In genomic region chr7:63207137-63207536, GRCm38 (mm10) we compare ENCODE assay signal across 21 mouse cellular contexts. TPM values are rescaled to one million over a fixed set of nuclear protein-coding genes. Genes with fewer than 3 reads are reported as not detected.
DNase-seq lines count a peak whose midpoint lies in the region; ATAC-seq and TF ChIP-seq lines count a peak whose summit lies in the region.
"Had no signal": no experiment of that assay in that cellular context is flagged by ENCODE, and none has a peak within 500 bp of the region (broad histone marks: within the 10 kb centered on the region; RNA-seq: fewer than 3 reads in every experiment).

No protein-coding gene starts in this region.

- H3K9ac ChIP-seq in hindbrain, postnatal 0 days (replicated peaks; ENCODE audit: low read length) = no peak overlapping the region
- no peak overlapping the region for H3K9ac ChIP-seq in hindbrain, embryonic 11.5 days (ENCODE audit: low read depth, low read length)
- H3K9ac ChIP-seq in lung, postnatal 0 days (replicated peaks; ENCODE audit: low read depth) = no peak overlapping the region
- H3K9ac ChIP-seq: limb, embryonic 12.5 days; liver, embryonic 15.5 days; stomach, embryonic 15.5 days had no signal

- H3K27me3 ChIP-seq in hindbrain, postnatal 0 days (ENCODE audit: insufficient read depth, low read length) = no peaks in the 10 kb centered on the region
- H3K27me3 ChIP-seq in hindbrain, embryonic 11.5 days (ENCODE audit: control insufficient read depth, insufficient read depth, low read length) = no peaks in the 10 kb centered on the region
- no peaks in the 10 kb centered on the region for H3K27me3 ChIP-seq in lung, postnatal 0 days (replicated peaks; ENCODE audit: insufficient read depth, low read length)
- H3K27me3 ChIP-seq: CH12.LX; stomach, embryonic 15.5 days had no signal

- WGBS in hindbrain, postnatal 0 days = 60% methylated on average over 2 of the region's 2 CpGs
- WGBS in hindbrain, embryonic 11.5 days = 75% methylated on average over 2 of the region's 2 CpGs
- 37% methylated on average over 2 of the region's 2 CpGs for WGBS in lung, postnatal 0 days
- 50% methylated on average over 2 of the region's 2 CpGs for WGBS in lung, adult 2 months

- no peak for TF ChIP-seq POLR2A in lung, adult 2 months (IDR thresholded peaks at IDR 0.05; ENCODE audit: borderline replicate concordance, extremely low read depth, low read depth, low read length)

- DNase-seq in cerebellum, postnatal 10 days = peak; percentile 57
- DNase-seq in cerebellum, postnatal 36 days = no peak
- DNase-seq in hindbrain, postnatal 0 days (ENCODE audit: low spot score) = peak; percentile 42
- DNase-seq in hindbrain, embryonic 11.5 days (ENCODE audit: low spot score) = no peak
- DNase-seq in lung, postnatal 0 days (ENCODE audit: low spot score) = no peak
- DNase-seq in lung, adult 2 months = no peak
- peak; percentile 29 for DNase-seq in embryo, embryonic 10.5 days (ENCODE audit: low spot score)
- DNase-seq: adrenal gland, postnatal 10 days; kidney, postnatal 10 days; layer of hippocampus, postnatal 36 days; spleen, adult 18-20 months had no signal

- H3K4me1 ChIP-seq in hindbrain, postnatal 0 days (ENCODE audit: insufficient read depth, low read length) = no peaks in the 10 kb centered on the region
- H3K4me1 ChIP-seq in hindbrain, embryonic 11.5 days (replicated peaks; ENCODE audit: control insufficient read depth, insufficient read depth, low read length) = no peaks in the 10 kb centered on the region
- peaks cover 6% of the 10 kb centered on the region; the same call in 1 of the 2 replicates for H3K4me1 ChIP-seq in lung, postnatal 0 days (ENCODE audit: insufficient read depth, low read depth, low read length)
- H3K4me1 ChIP-seq in lung, adult 2 months (ENCODE audit: control insufficient read depth, insufficient read depth, low read length) = no peaks in the 10 kb centered on the region
- H3K4me1 ChIP-seq: liver, embryonic 15.5 days had no signal

- TF ChIP-seq EP300 in lung, postnatal 0 days (IDR thresholded peaks at IDR 0.05) = no peak

- no peak for ATAC-seq in hindbrain, postnatal 0 days
- ATAC-seq in hindbrain, embryonic 11.5 days (ENCODE audit: low FRiP score) = no peak
- no peak for ATAC-seq in lung, postnatal 0 days
- ATAC-seq in megakaryocyte, adult 5-6 weeks (ENCODE audit: poor library complexity, severe bottlenecking) = no peak
- ATAC-seq: intestine, embryonic 16.5 days; midbrain, embryonic 16.5 days had no signal

- no peak overlapping the region for H3K27ac ChIP-seq in hindbrain, postnatal 0 days
- no peak overlapping the region for H3K27ac ChIP-seq in hindbrain, embryonic 11.5 days (ENCODE audit: low read depth, low read length)
- H3K27ac ChIP-seq in lung, postnatal 0 days (ENCODE audit: low read length) = no peak overlapping the region
- H3K27ac ChIP-seq: hindbrain, embryonic 10.5 days; limb, embryonic 12.5 days; liver, embryonic 15.5 days; macrophage; stomach, embryonic 15.5 days had no signal

- no peak overlapping the region for H3K4me3 ChIP-seq in hindbrain, postnatal 0 days (ENCODE audit: low read length)
- no peak overlapping the region for H3K4me3 ChIP-seq in hindbrain, embryonic 11.5 days (ENCODE audit: low read depth, low read length)
- no peak overlapping the region for H3K4me3 ChIP-seq in lung, postnatal 0 days (ENCODE audit: low read depth, low read length)
- H3K4me3 ChIP-seq in lung, adult 2 months (replicated peaks; ENCODE audit: extremely low read depth, low read depth, low read length) = no peak overlapping the region
- H3K4me3 ChIP-seq: hindbrain, embryonic 10.5 days; limb, embryonic 12.5 days; liver, embryonic 15.5 days; stomach, embryonic 15.5 days had no signal

- H3K9me3 ChIP-seq in hindbrain, postnatal 0 days (ENCODE audit: low read length) = no peaks in the 10 kb centered on the region
- no peaks in the 10 kb centered on the region for H3K9me3 ChIP-seq in hindbrain, embryonic 11.5 days (ENCODE audit: control insufficient read depth, low read length)
- no peaks in the 10 kb centered on the region for H3K9me3 ChIP-seq in lung, postnatal 0 days (ENCODE audit: low read length)
- H3K9me3 ChIP-seq: hindbrain, embryonic 10.5 days; limb, embryonic 12.5 days; liver, embryonic 15.5 days; stomach, embryonic 15.5 days had no signal

- H3K4me2 ChIP-seq in hindbrain, postnatal 0 days (ENCODE audit: low read depth, low read length) = no peak overlapping the region
- no peak overlapping the region for H3K4me2 ChIP-seq in hindbrain, embryonic 11.5 days (replicated peaks; ENCODE audit: low read depth, low read length)
- no peak overlapping the region for H3K4me2 ChIP-seq in lung, postnatal 0 days (replicated peaks; ENCODE audit: low read depth, low read length)
- H3K4me2 ChIP-seq: limb, embryonic 12.5 days; liver, embryonic 15.5 days; stomach, embryonic 15.5 days had no signal

- no peaks in the 10 kb centered on the region for H3K36me3 ChIP-seq in hindbrain, postnatal 0 days (ENCODE audit: insufficient read depth, low read length)
- H3K36me3 ChIP-seq in hindbrain, embryonic 11.5 days (ENCODE audit: control insufficient read depth, insufficient read depth, low read length) = no peaks in the 10 kb centered on the region
- H3K36me3 ChIP-seq in lung, postnatal 0 days (ENCODE audit: insufficient read depth, low read length) = no peaks in the 10 kb centered on the region
- H3K36me3 ChIP-seq: hindbrain, embryonic 10.5 days; limb, embryonic 12.5 days; liver, embryonic 15.5 days; stomach, embryonic 15.5 days had no signal

- peak; percentile 63 for TF ChIP-seq CTCF in hindbrain, postnatal 0 days (IDR thresholded peaks at IDR 0.05; ENCODE audit: low read depth)
- TF ChIP-seq CTCF in lung, postnatal 0 days (IDR thresholded peaks at IDR 0.05) = peak; percentile 19; the same call in 1 of the 2 replicates
- TF ChIP-seq CTCF in lung, adult 2 months (IDR thresholded peaks at IDR 0.05; ENCODE audit: insufficient read depth, low read length) = no peak

RNA-seq across cellular contexts. Expression of gene Chrna7, which starts 5.2 kb away (rescaled TPM):
- total RNA-seq in hindbrain, postnatal 0 days (2014; rRNA removed) = 35.7 and 38.9 TPM in 2 replicates
- polyA plus RNA-seq in hindbrain, postnatal 0 days (2015; fragmentation: Nextera tagmentation; extraction: Ambion mirVana) = 6.8 and 7.6 TPM in 2 replicates
- 8.0 and 8.5 TPM in 2 replicates for polyA plus RNA-seq in hindbrain, embryonic 11.5 days (2014; fragmentation: Nextera tagmentation; extraction: Ambion mirVana)
- 0.05 and 0.06 TPM in 2 replicates for polyA plus RNA-seq in lung, postnatal 0 days (2015; fragmentation: Nextera tagmentation; extraction: Ambion mirVana)
- polyA plus RNA-seq in lung, adult 2 months (2012; rRNA removed) = 1.4 and 1.9 TPM in 2 replicates
- total RNA-seq in megakaryocyte, adult 5-6 weeks (2015) = not detected in 2 replicates
- total RNA-seq in megakaryocyte, adult 5-6 weeks (2017) = not detected in 2 replicates
- total RNA-seq: CH12.LX had no signal
- polyA plus RNA-seq: liver, embryonic 15.5 days; macrophage; thymus, postnatal 0 days had no signal

Comparison
In these comparisons a context has a peak if more than half of its experiments do, and no peak if none do; other contexts are left out.
1. DNase-seq: peak in cerebellum, postnatal 10 days (2 of 2), hindbrain, postnatal 0 days (single experiment) and embryo, embryonic 10.5 days (single experiment); none in cerebellum, postnatal 36 days (0 of 2), hindbrain, embryonic 11.5 days (single experiment), lung, postnatal 0 days (single experiment) and lung, adult 2 months (single experiment).